Comparison of ENCODE assay signal across 26 mouse cellular contexts in the genomic region with DNA sequence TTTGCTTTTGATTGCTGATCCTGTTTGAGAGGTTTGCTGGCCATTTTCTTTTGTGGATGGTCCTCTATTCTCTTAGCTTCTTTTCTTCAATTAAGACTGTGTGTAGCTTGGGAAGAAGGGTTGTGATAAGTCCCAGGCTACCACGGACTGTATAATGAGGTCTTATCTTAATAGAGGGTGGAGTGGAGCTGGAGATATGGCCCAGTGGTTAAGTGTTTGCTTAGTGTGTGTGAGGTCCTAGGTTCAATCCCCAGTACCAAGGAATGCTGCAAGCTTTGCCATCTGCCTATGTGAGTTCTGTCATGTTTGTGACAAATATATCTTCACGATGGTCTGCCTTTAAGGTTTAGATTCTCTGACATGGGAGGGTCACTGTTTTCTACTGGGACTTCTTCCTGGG. TPM values are rescaled to one million over a fixed set of nuclear protein-coding genes. Genes with fewer than 3 reads are reported as not detected.
DNase-seq lines count a peak whose midpoint lies in the region; ATAC-seq and TF ChIP-seq lines count a peak whose summit lies in the region.
"Had no signal": no experiment of that assay in that cellular context is flagged by ENCODE, and none has a peak within 500 bp of the region (broad histone marks: within the 10 kb centered on the region; RNA-seq: fewer than 3 reads in every experiment).

No protein-coding gene starts in this region.

- H3K36me3 ChIP-seq in intestine, embryonic 15.5 days = no peaks in the 10 kb centered on the region
- no peaks in the 10 kb centered on the region for H3K36me3 ChIP-seq in intestine, postnatal 0 days (ENCODE audit: control insufficient read depth, insufficient read depth)
- no peaks in the 10 kb centered on the region for H3K36me3 ChIP-seq in liver, embryonic 14.5 days (replicated peaks; ENCODE audit: control insufficient read depth, insufficient read depth, low read depth)
- no peaks in the 10 kb centered on the region for H3K36me3 ChIP-seq in stomach, embryonic 16.5 days (ENCODE audit: control insufficient read depth, insufficient read depth, low read length)
- H3K36me3 ChIP-seq: embryonic facial prominence, embryonic 13.5 days; hindbrain, embryonic 13.5 days; limb, embryonic 12.5 days had no signal

- H3K27me3 ChIP-seq in intestine, embryonic 15.5 days (replicated peaks) = no peaks in the 10 kb centered on the region
- no peaks in the 10 kb centered on the region for H3K27me3 ChIP-seq in intestine, postnatal 0 days (replicated peaks; ENCODE audit: control insufficient read depth, insufficient read depth, low read length)
- no peaks in the 10 kb centered on the region for H3K27me3 ChIP-seq in liver, embryonic 14.5 days (ENCODE audit: control insufficient read depth, insufficient read depth, low read length)
- H3K27me3 ChIP-seq in stomach, embryonic 16.5 days (ENCODE audit: control insufficient read depth, insufficient read depth, low read length) = no peaks in the 10 kb centered on the region
- H3K27me3 ChIP-seq: embryonic facial prominence, embryonic 13.5 days; forebrain, embryonic 13.5 days; hindbrain, embryonic 13.5 days; limb, embryonic 12.5 days; Patski had no signal

- H3K4me2 ChIP-seq in intestine, embryonic 15.5 days (replicated peaks) = no peak overlapping the region
- no peak overlapping the region for H3K4me2 ChIP-seq in intestine, postnatal 0 days (replicated peaks; ENCODE audit: low read depth)
- H3K4me2 ChIP-seq in liver, embryonic 14.5 days (ENCODE audit: low read depth) = peak overlapping the region; percentile 39
- H3K4me2 ChIP-seq in stomach, embryonic 16.5 days (ENCODE audit: low read depth, low read length) = no peak overlapping the region
- H3K4me2 ChIP-seq: embryonic facial prominence, embryonic 13.5 days; forebrain, embryonic 13.5 days; hindbrain, embryonic 13.5 days; limb, embryonic 12.5 days; midbrain, embryonic 11.5 days had no signal

- TF ChIP-seq CTCF in intestine, postnatal 0 days (IDR thresholded peaks at IDR 0.05; ENCODE audit: low read depth) = no peak
- TF ChIP-seq CTCF in liver, embryonic 14.5 days (IDR thresholded peaks at IDR 0.05; ENCODE audit: low read depth) = no peak

- peak; percentile 17 for DNase-seq in induced T-regulatory cell, adult 2 months (ENCODE audit: low read depth)
- DNase-seq in liver, embryonic 14.5 days (ENCODE audit: low read depth in 3 of 3, low spot score in 3 of 3) = peak in 2 of 3 experiments; percentile 50 to 62
- no peak for DNase-seq in spleen, postnatal 14 days (ENCODE audit: low spot score in 2 of 2)
- no peak for DNase-seq in retina, embryonic 14.5 days (ENCODE audit: low spot score)
- DNase-seq: adrenal gland, adult 2 months; cerebellum, adult 2 months; cerebellum, postnatal 25 days; gastrocnemius, postnatal 36 days; heart, adult 2 months; kidney, postnatal 36 days; layer of hippocampus, postnatal 36 days; lung, adult 2 months; right cerebral cortex, postnatal 14 days; thymus, postnatal 25 days had no signal

- no peak for TF ChIP-seq EP300 in liver, embryonic 14.5 days (IDR thresholded peaks at IDR 0.05; ENCODE audit: low read depth)

- no peaks in the 10 kb centered on the region for H3K9me3 ChIP-seq in intestine, embryonic 15.5 days
- no peaks in the 10 kb centered on the region for H3K9me3 ChIP-seq in intestine, postnatal 0 days (ENCODE audit: control insufficient read depth)
- H3K9me3 ChIP-seq in liver, embryonic 14.5 days (ENCODE audit: control insufficient read depth, low read length) = no peaks in the 10 kb centered on the region
- H3K9me3 ChIP-seq in stomach, embryonic 16.5 days (replicated peaks; ENCODE audit: control insufficient read depth, low read length) = no peaks in the 10 kb centered on the region
- H3K9me3 ChIP-seq: embryonic facial prominence, embryonic 13.5 days; forebrain, embryonic 13.5 days; hindbrain, embryonic 13.5 days; limb, embryonic 12.5 days had no signal

- 54% methylated on average over 2 of the region's 2 CpGs for WGBS in intestine, embryonic 15.5 days
- 30% methylated on average over 2 of the region's 2 CpGs for WGBS in intestine, postnatal 0 days
- WGBS in liver, embryonic 14.5 days (ENCODE audit: insufficient replicate concordance) = 10% methylated on average over 2 of the region's 2 CpGs
- 46% methylated on average over 2 of the region's 2 CpGs for WGBS in stomach, embryonic 16.5 days

- no peak overlapping the region for H3K9ac ChIP-seq in intestine, embryonic 15.5 days
- no peak overlapping the region for H3K9ac ChIP-seq in intestine, postnatal 0 days (ENCODE audit: low read depth, low read length)
- no peak overlapping the region; the same call in 1 of the 2 replicates for H3K9ac ChIP-seq in liver, embryonic 14.5 days (replicated peaks)
- H3K9ac ChIP-seq in stomach, embryonic 16.5 days (ENCODE audit: low read length) = no peak overlapping the region
- H3K9ac ChIP-seq: embryonic facial prominence, embryonic 13.5 days; forebrain, embryonic 13.5 days; hindbrain, embryonic 13.5 days; limb, embryonic 12.5 days had no signal

- no peaks in the 10 kb centered on the region for H3K4me1 ChIP-seq in intestine, embryonic 15.5 days (replicated peaks)
- 0 out of 2 replicates have a peak, but pooled peaks cover 4% of the 10 kb centered on the region for H3K4me1 ChIP-seq in intestine, postnatal 0 days (replicated peaks; ENCODE audit: control insufficient read depth, insufficient read depth, low read length)
- H3K4me1 ChIP-seq in liver, embryonic 14.5 days (replicated peaks; ENCODE audit: control insufficient read depth in 2 of 2, insufficient read depth in 2 of 2, low read length in 1 of 2) = peaks cover 78 to 86% of the 10 kb centered on the region in 2 experiments
- H3K4me1 ChIP-seq in stomach, embryonic 16.5 days (ENCODE audit: control insufficient read depth, insufficient read depth, low read length) = no peaks in the 10 kb centered on the region
- H3K4me1 ChIP-seq: forebrain, embryonic 13.5 days; hindbrain, embryonic 13.5 days; limb, embryonic 12.5 days had no signal

- ATAC-seq in intestine, embryonic 15.5 days = 0 out of 2 replicates have a peak, but pooled peaks have one; percentile 34
- ATAC-seq in intestine, postnatal 0 days = no peak
- peak; percentile 77 for ATAC-seq in liver, embryonic 14.5 days (ENCODE audit: insufficient read depth)
- 0 out of 2 replicates have a peak, but pooled peaks have one; percentile 40 for ATAC-seq in stomach, embryonic 16.5 days (ENCODE audit: insufficient read depth, low FRiP score)
- no peak for ATAC-seq in activated CD4-positive, CD25-positive, alpha-beta regulatory T cell, adult 4 months
- ATAC-seq: forebrain, embryonic 13.5 days; inflammation-experienced regulatory T-cells, adult 6 months; Patski had no signal

- H3K4me3 ChIP-seq in intestine, embryonic 15.5 days (replicated peaks) = no peak overlapping the region
- no peak overlapping the region for H3K4me3 ChIP-seq in intestine, postnatal 0 days (ENCODE audit: low read depth, low read length)
- H3K4me3 ChIP-seq in liver, embryonic 14.5 days (ENCODE audit: insufficient read depth in 1 of 2, low read depth in 2 of 2, low read length in 2 of 2) = no peak overlapping the region
- H3K4me3 ChIP-seq in stomach, embryonic 16.5 days (replicated peaks; ENCODE audit: low read length) = no peak overlapping the region
- H3K4me3 ChIP-seq: embryonic facial prominence, embryonic 13.5 days; erythroblast, embryonic 14.5 days; forebrain, embryonic 13.5 days; heart, adult 2 months; hindbrain, embryonic 13.5 days; limb, embryonic 12.5 days had no signal

- H3K27ac ChIP-seq in intestine, embryonic 15.5 days = no peak overlapping the region
- H3K27ac ChIP-seq in intestine, postnatal 0 days (ENCODE audit: low read depth, low read length) = no peak overlapping the region
- peak overlapping the region; percentile 55 for H3K27ac ChIP-seq in liver, embryonic 14.5 days
- no peak overlapping the region for H3K27ac ChIP-seq in stomach, embryonic 16.5 days (ENCODE audit: low read length)
- H3K27ac ChIP-seq: embryonic facial prominence, embryonic 13.5 days; forebrain, embryonic 13.5 days; heart, adult 2 months; hindbrain, embryonic 13.5 days; limb, embryonic 12.5 days had no signal

RNA-seq across cellular contexts. Expression of gene Inpp5d, which starts 8.0 kb away (rescaled TPM):
- 4.0 and 4.3 TPM in 2 replicates for polyA plus RNA-seq in intestine, embryonic 15.5 days (2015; fragmentation: Nextera tagmentation; extraction: Ambion mirVana)
- polyA plus RNA-seq in intestine, postnatal 0 days (2015; fragmentation: Nextera tagmentation; extraction: Ambion mirVana) = 2.5 and 3.1 TPM in 2 replicates
- 5.7 and 9.3 TPM in 2 replicates for polyA plus RNA-seq in liver, embryonic 14.5 days (2012; rRNA removed)
- 11.1 and 13.0 TPM in 2 replicates for polyA plus RNA-seq in liver, embryonic 14.5 days (2014; fragmentation: Nextera tagmentation; extraction: Ambion mirVana)
- 6.3 and 8.6 TPM in 2 replicates for polyA plus RNA-seq in stomach, embryonic 16.5 days (2015; fragmentation: Nextera tagmentation; extraction: Ambion mirVana)
- 100 to 1,000 TPM; 125 to 127 TPM for polyA plus RNA-seq in activated CD4-positive, CD25-positive, alpha-beta regulatory T cell, adult 4 months (2017; shearing (Covaris generic))

RNA-seq across cellular contexts. Expression of gene Ngef, which starts 54.4 kb away (rescaled TPM):
- polyA plus RNA-seq in intestine, embryonic 15.5 days (2015; fragmentation: Nextera tagmentation; extraction: Ambion mirVana) = 17.9 and 19.6 TPM in 2 replicates
- 13.3 and 14.0 TPM in 2 replicates for polyA plus RNA-seq in intestine, postnatal 0 days (2015; fragmentation: Nextera tagmentation; extraction: Ambion mirVana)
- 2.8 and 3.4 TPM in 2 replicates for polyA plus RNA-seq in liver, embryonic 14.5 days (2012; rRNA removed)
- polyA plus RNA-seq in liver, embryonic 14.5 days (2014; fragmentation: Nextera tagmentation; extraction: Ambion mirVana) = 2.9 and 3.8 TPM in 2 replicates
- 11.5 and 12.6 TPM in 2 replicates for polyA plus RNA-seq in stomach, embryonic 16.5 days (2015; fragmentation: Nextera tagmentation; extraction: Ambion mirVana)
- polyA plus RNA-seq in activated CD4-positive, CD25-positive, alpha-beta regulatory T cell, adult 4 months (2017; shearing (Covaris generic)) = not detected
- polyA plus RNA-seq: erythroblast, embryonic 14.5 days; inflammation-experienced regulatory T-cells, adult 6 months had no signal

Comparison
In these comparisons a context has a peak if more than half of its experiments do, and no peak if none do; other contexts are left out.
1. ATAC-seq: peak in intestine, embryonic 15.5 days (single experiment), liver, embryonic 14.5 days (single experiment) and stomach, embryonic 16.5 days (single experiment); none in intestine, postnatal 0 days (single experiment) and activated CD4-positive, CD25-positive, alpha-beta regulatory T cell, adult 4 months (single experiment).
2. DNase-seq: peak in induced T-regulatory cell, adult 2 months (single experiment) and liver, embryonic 14.5 days (2 of 3); none in spleen, postnatal 14 days (0 of 2) and retina, embryonic 14.5 days (single experiment).
3. RNA of gene Inpp5d, which starts 8.0 kb away (polyA plus RNA-seq): 125 to 127 TPM in activated CD4-positive, CD25-positive, alpha-beta regulatory T cell, adult 4 months; 5.7 to 13.0 TPM in liver, embryonic 14.5 days, 6.3 to 8.6 TPM in stomach, embryonic 16.5 days, 4.0 to 4.3 TPM in intestine, embryonic 15.5 days and 2.5 to 3.1 TPM in intestine, postnatal 0 days; every median in the first group is over 4 times any median in the second.